Mouse (Mus musculus) liver, embryonic 15.5 days (tissue): ENCODE results near the gene Muc15. TPM values are rescaled to one million over a fixed set of nuclear protein-coding genes. Genes with fewer than 3 reads are reported as not detected.

Source experiments
- ATAC-seq: fragments of 200-750 bp; cut with Nextera tagmentation; 2 replicates; pipeline ENCODE4 v1.8.0; 2017; ENCODE audit warnings: moderate number of reproducible peaks, mild to moderate bottlenecking, moderate library complexity; ENCODE audit not compliant: insufficient read depth
- H3K27ac ChIP-seq: fragments of 300-500 bp; sonication (generic); replicated peaks from 2 replicates; pipeline ENCODE4 v1.5.1; 2015; ENCODE audit warnings: mild to moderate bottlenecking, inconsistent platforms
- H3K27me3 ChIP-seq: fragments of 300-500 bp; sonication (generic); 2 replicates; pipeline ENCODE4 v1.6.1; 2015; ENCODE audit warnings: mild to moderate bottlenecking, inconsistent platforms
- H3K36me3 ChIP-seq: fragments of 300-500 bp; sonication (generic); replicated peaks from 2 replicates; pipeline ENCODE4 v1.6.1; 2015; ENCODE audit warnings: moderate library complexity, mild to moderate bottlenecking, inconsistent platforms
- H3K4me1 ChIP-seq: fragments of 300-500 bp; sonication (generic); replicated peaks from 2 replicates; pipeline ENCODE4 v1.6.1; 2015; ENCODE audit warnings: inconsistent platforms
- H3K4me2 ChIP-seq: fragments of 300-500 bp; sonication (generic); 2 replicates; pipeline ENCODE4 v1.6.1; 2015; ENCODE audit warnings: moderate library complexity, mild to moderate bottlenecking, inconsistent platforms
- H3K4me3 ChIP-seq: fragments of 300-500 bp; sonication (generic); replicated peaks from 2 replicates; pipeline ENCODE4 v1.5.1; 2015; ENCODE audit warnings: mild to moderate bottlenecking, inconsistent platforms
- H3K9ac ChIP-seq: fragments of 300-500 bp; sonication (generic); 2 replicates; pipeline ENCODE4 v1.6.1; 2015; ENCODE audit warnings: moderate library complexity, mild to moderate bottlenecking, inconsistent platforms
- H3K9me3 ChIP-seq: fragments of 300-500 bp; sonication (generic); replicated peaks from 2 replicates; pipeline ENCODE4 v1.6.1; 2016; ENCODE audit warnings: inconsistent platforms
- WGBS: fragments of 180-500 bp; shearing (Covaris S2); methylation state at CpG from one replicate; pipeline ENCODE4 v1.1.7; 2015; ENCODE audit warnings: mixed read lengths; ENCODE audit not compliant: insufficient replicate concordance; 5-methylcytosine and 5-hydroxymethylcytosine counted together
- polyA plus RNA-seq: library from polyadenylated mRNA; unstranded; fragments of >200 nt; fragmentation: Nextera tagmentation; extraction: Ambion mirVana; gene quantifications from 2 replicates; pipeline ENCODE4 v1.2.1, GENCODE M21; 2015

Gene Muc15
- polyA plus RNA-seq, 1 experiment from 2014 or later = not detected

DNA sequence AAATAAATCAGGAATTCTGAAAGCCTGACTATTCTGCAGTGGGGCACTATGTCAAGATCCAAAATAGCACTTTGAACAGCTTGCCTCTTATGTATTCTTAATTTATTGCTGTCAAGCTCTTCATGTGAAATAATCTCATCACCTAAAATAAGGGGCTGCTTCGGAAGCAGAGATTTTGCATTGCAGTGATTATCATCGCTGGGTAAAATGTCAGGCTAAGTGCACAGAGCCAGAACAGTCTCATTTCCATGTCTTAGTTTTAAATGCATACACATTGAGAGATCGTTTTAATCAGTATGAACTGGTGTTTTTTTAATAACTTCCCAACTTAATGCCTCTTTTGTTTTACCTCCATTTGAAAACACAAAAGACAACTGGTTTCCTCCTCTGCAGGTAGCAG, 66.3 kb downstream of the Muc15 start:
- Histone ChIP-seq H3K27me3 (no peaks in the 10 kb centered on the region), H3K4me3 (no peak overlapping the region), H3K4me2 (no peak overlapping the region), H3K9me3 (no peaks in the 10 kb centered on the region), H3K9ac (no peak overlapping the region), H3K36me3 (no peaks in the 10 kb centered on the region), H3K27ac (no peak overlapping the region), H3K4me1 (no peaks in the 10 kb centered on the region)
- 65% methylated on average over 3 of the region's 3 CpGs for WGBS
- no peak for ATAC-seq

Other genes starting within 250 kb of the Muc15 start
- not detected in 2 replicates for gene Slc5a12, start 124.0 kb upstream of the Muc15 start, polyA plus RNA-seq
- gene Ano3, start 229.6 kb downstream of the Muc15 start, polyA plus RNA-seq = 0.02 TPM in 1 of 2 replicates, not detected in the other